8 mouse cellular contexts compared by ENCODE assay signal in the genomic region with DNA sequence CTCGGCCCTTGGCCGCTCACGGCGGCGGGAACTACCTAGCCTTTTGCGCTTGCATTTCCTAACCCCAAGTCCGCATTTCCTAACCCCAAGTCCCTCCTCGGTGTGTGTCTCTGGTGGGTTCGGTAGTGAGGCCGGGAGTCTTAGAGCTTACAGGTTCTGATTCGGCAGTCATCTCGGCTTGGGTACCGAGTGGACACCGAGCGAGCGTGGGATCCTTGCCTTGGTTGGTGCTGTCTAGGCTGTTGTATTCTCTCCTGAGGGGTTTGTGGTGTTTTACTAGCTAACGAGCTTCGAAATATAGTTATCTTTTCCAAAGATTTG. TPM values are rescaled to one million over a fixed set of nuclear protein-coding genes. Genes with fewer than 3 reads are reported as not detected.
DNase-seq lines count a peak whose midpoint lies in the region; ATAC-seq and TF ChIP-seq lines count a peak whose summit lies in the region.

No protein-coding gene starts in this region.

- intact Hi-C loops in heart, postnatal 36 days (cut with DNase I): loop anchor here (2.0 kb wide), 3 partner anchors 51 to 179 kb away; no protein-coding TSS in a partner anchor

- no peak overlapping the region for H3K27ac ChIP-seq in heart, embryonic 16.5 days (ENCODE audit: low read length)
- peak overlapping the region; percentile 66; the same call in 1 of the 2 replicates for H3K27ac ChIP-seq in bone marrow, adult 2 months (ENCODE audit: control insufficient read depth, insufficient read depth, low read depth, low read length, poor library complexity)
- no peak overlapping the region for H3K27ac ChIP-seq in hindbrain, embryonic 14.5 days
- H3K27ac ChIP-seq in midbrain, embryonic 13.5 days: no peak overlapping the region

- DNase-seq in heart, postnatal 36 days: no peak
- DNase-seq in hindbrain, embryonic 14.5 days (ENCODE audit: low spot score): no peak
- no peak for DNase-seq in embryo, embryonic 10 days (ENCODE audit: low spot score)
- DNase-seq in urinary bladder, postnatal 4 days (ENCODE audit: low spot score in 2 of 2): no peak
- no peak for DNase-seq in kidney, adult 8-10 months

- no peak for ATAC-seq in heart, embryonic 16.5 days (replicated peaks; ENCODE audit: extremely low read depth, insufficient read depth, low FRiP score)
- no peak for ATAC-seq in hindbrain, embryonic 14.5 days (ENCODE audit: low FRiP score)
- ATAC-seq in midbrain, embryonic 13.5 days: no peak; the same call in 1 of the 2 replicates

- H3K9me3 ChIP-seq in heart, embryonic 16.5 days (replicated peaks; ENCODE audit: control insufficient read depth, low read length): no peaks in the 10 kb centered on the region
- no peaks in the 10 kb centered on the region for H3K9me3 ChIP-seq in hindbrain, embryonic 14.5 days (ENCODE audit: control insufficient read depth, low read length)
- H3K9me3 ChIP-seq in midbrain, embryonic 13.5 days: no peaks in the 10 kb centered on the region

- H3K4me3 ChIP-seq in heart, embryonic 16.5 days (ENCODE audit: low read length): peak overlapping the region; percentile 92
- H3K4me3 ChIP-seq in bone marrow, adult 2 months (replicated peaks; ENCODE audit: control insufficient read depth, low read depth, low read length): peak overlapping the region; percentile 67
- peak overlapping the region; percentile 97 for H3K4me3 ChIP-seq in hindbrain, embryonic 14.5 days (replicated peaks; ENCODE audit: low read length)
- H3K4me3 ChIP-seq in midbrain, embryonic 13.5 days (replicated peaks): peak overlapping the region; percentile 95

- H3K27me3 ChIP-seq in heart, embryonic 16.5 days (ENCODE audit: control insufficient read depth, insufficient read depth, low read length): no peaks in the 10 kb centered on the region
- no peaks in the 10 kb centered on the region for H3K27me3 ChIP-seq in hindbrain, embryonic 14.5 days (ENCODE audit: control insufficient read depth, insufficient read depth, low read length)
- no peaks in the 10 kb centered on the region for H3K27me3 ChIP-seq in midbrain, embryonic 13.5 days

- no peaks in the 10 kb centered on the region for H3K36me3 ChIP-seq in heart, embryonic 16.5 days (ENCODE audit: control insufficient read depth, insufficient read depth)
- H3K36me3 ChIP-seq in hindbrain, embryonic 14.5 days (replicated peaks; ENCODE audit: control insufficient read depth, insufficient read depth): no peaks in the 10 kb centered on the region
- peaks cover 3% of the 10 kb centered on the region; the same call in 1 of the 2 replicates for H3K36me3 ChIP-seq in midbrain, embryonic 13.5 days

- TF ChIP-seq POLR2A in bone marrow, adult 2 months (IDR thresholded peaks at IDR 0.05; ENCODE audit: borderline replicate concordance, control insufficient read depth, low read depth, low read length): no peak

- H3K4me1 ChIP-seq in heart, embryonic 16.5 days (ENCODE audit: control insufficient read depth, insufficient read depth, low read length): peaks cover 32% of the 10 kb centered on the region
- H3K4me1 ChIP-seq in bone marrow, adult 2 months (ENCODE audit: control insufficient read depth, insufficient read depth, low read length): peaks cover 8% of the 10 kb centered on the region
- peaks cover 24% of the 10 kb centered on the region for H3K4me1 ChIP-seq in hindbrain, embryonic 14.5 days (replicated peaks; ENCODE audit: control insufficient read depth, insufficient read depth, low read length)
- peaks cover 45% of the 10 kb centered on the region for H3K4me1 ChIP-seq in midbrain, embryonic 13.5 days (replicated peaks)

- no peak for TF ChIP-seq CTCF in bone marrow, adult 2 months (IDR thresholded peaks at IDR 0.05; ENCODE audit: control insufficient read depth, insufficient read depth, low read length)

- peak overlapping the region; percentile 81 for H3K4me2 ChIP-seq in heart, embryonic 16.5 days (ENCODE audit: low read depth, low read length)
- peak overlapping the region; percentile 98 for H3K4me2 ChIP-seq in hindbrain, embryonic 14.5 days (replicated peaks)
- peak overlapping the region; percentile 91 for H3K4me2 ChIP-seq in midbrain, embryonic 13.5 days (replicated peaks)

- peak overlapping the region; percentile 93 for H3K9ac ChIP-seq in heart, embryonic 16.5 days (ENCODE audit: low read length)
- peak overlapping the region; percentile 94 for H3K9ac ChIP-seq in hindbrain, embryonic 14.5 days
- H3K9ac ChIP-seq in midbrain, embryonic 13.5 days (replicated peaks): peak overlapping the region; percentile 94

- 5% methylated on average over 18 of the region's 18 CpGs for WGBS in heart, embryonic 16.5 days
- 4% methylated on average over 18 of the region's 18 CpGs for WGBS in bone marrow, adult 2 months
- WGBS in hindbrain, embryonic 14.5 days: 3% methylated on average over 18 of the region's 18 CpGs
- WGBS in midbrain, embryonic 13.5 days: 4% methylated on average over 18 of the region's 18 CpGs

RNA-seq across cellular contexts. Expression of gene Galnt2, which starts 1.0 kb away (rescaled TPM):
- 32.9 and 35.6 TPM in 2 replicates for polyA plus RNA-seq in heart, embryonic 16.5 days (2015; fragmentation: Nextera tagmentation; extraction: Ambion mirVana)
- total RNA-seq in heart, postnatal 36 days (2021): 10 to 100 TPM; 32.1 to 34.2 TPM
- 5.1 and 11.5 TPM in 2 replicates for polyA plus RNA-seq in bone marrow, adult 2 months (2011; ENCODE audit: insufficient read depth, insufficient read length, low replicate concordance, missing spikeins)
- polyA plus RNA-seq in hindbrain, embryonic 14.5 days (2014; fragmentation: Nextera tagmentation; extraction: Ambion mirVana): 62.9 and 70.6 TPM in 2 replicates
- polyA plus RNA-seq in midbrain, embryonic 13.5 days (2015; fragmentation: Nextera tagmentation; extraction: Ambion mirVana): 47.2 and 53.5 TPM in 2 replicates
